Mouse (Mus musculus) G1E (cell line): Measurements from ENCODE around the gene Evl.

Experiments
- CTCF ChIP-seq: IDR thresholded peaks from 2 replicates; pipeline ENCODE4 v1.5.1; 2012; ENCODE audit warnings: low read depth, low read length, inconsistent platforms, mixed read lengths
- GATA1 ChIP-seq: IDR thresholded peaks from 2 replicates; pipeline ENCODE4 v1.6.1; 2012; ENCODE audit warnings: borderline replicate concordance, low read length, inconsistent platforms, mixed read lengths

GRCm38 (mm10) chr12:108619853-108620416 lies 65.4 kb downstream of the Evl start:
- TF ChIP-seq CTCF (no peak), GATA1 (no peak)
